Mouse (Mus musculus) embryo, embryonic 10.5 days (tissue): ENCODE results near the gene Cd4.
"Not testable (repeated sequence)": the region's sequence is repeated elsewhere in the genome, so short reads cannot be mapped to it uniquely, and the experiment has no call there.

ENCODE experiments used
- DNase-seq: peaks from one replicate; pipeline ENCODE4 v3.0.0-alpha.2; 2015; ENCODE audit warnings: low spot score

Cd4 gene

DNA sequence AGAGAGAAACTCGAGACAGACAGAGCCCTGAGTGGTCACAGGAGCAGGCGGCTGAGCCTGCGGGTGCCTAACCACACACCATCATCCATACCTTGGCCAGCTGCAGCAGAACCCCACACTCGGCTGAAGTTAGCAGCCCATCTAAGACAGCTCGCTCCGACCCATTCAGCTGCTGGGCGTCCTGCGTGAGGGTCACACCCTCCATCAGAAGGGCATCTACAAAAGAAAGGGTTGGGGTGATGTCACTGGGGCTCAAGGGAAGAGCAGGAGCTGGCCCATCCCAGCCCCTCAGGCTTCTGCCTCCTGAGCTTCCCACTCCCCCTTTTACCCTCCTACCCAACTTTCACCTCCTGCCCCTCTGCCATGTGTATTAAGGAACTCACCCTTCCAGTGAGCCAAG is 37.5 kb downstream of the Cd4 start:
- DNase-seq, result no peak

DNA sequence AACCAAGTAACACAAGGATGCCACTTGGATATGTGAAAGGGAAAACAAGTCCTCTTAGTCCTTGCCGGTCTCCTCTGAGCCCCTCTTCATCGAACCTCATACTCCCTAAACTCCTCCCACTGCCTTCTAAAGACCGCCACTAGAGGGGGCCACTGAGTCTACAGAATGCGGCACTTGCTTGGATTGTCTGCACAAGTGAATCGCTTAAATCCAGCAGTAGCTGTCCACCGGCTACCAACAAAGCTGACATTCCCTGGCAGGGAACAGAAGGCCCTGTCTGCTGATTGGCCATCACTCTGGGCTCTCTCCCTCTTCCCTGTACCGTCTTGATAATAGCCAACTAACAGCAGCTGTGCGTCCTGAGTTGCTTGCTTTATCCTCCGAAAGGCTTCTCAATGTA is 40.7 kb downstream of the Cd4 start:
- peak; percentile 99 for DNase-seq

DNA sequence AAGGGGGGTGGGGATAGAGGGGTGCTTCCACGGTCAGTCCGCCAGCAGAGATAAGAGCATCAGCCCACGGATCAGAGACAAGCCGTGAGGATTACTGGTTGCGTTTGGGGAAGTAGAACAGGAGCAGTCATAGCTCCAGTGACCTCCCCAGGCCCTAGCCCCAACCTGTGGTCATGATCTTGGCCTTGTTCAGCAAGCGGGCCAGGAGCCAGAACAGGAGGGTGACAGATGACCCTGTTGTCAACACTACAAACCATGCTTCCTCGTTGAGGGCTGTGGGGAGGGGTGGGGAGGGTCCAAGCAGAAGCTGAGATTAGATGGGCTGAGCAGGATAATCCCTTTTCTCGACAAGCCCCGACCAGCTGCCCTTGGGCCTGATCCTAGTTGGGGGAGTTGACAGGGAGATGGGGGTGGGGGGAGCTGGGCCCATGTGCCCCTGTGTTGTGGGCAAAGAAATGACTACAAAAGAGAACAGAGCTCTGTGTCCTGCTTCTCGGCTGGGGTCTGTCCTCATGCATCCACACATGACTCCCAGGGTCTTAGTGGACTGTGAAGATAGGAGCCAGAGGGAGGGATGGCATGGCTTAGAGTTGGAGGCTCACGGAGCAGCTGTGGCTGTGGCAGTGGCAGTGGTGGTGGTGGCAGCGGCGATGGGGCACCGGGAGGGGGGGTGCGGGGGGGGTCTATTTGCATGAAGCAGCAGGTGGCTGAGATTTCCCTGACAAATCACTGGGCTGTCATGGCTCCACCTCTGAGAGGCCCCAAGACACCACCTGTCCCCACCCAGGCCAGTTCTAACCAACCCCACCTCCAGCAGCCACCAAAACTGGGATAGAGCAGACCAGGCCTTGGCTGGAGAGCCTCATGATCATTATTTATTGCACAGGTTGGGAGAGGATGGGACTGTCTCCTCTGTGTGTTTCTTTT is 47.5 kb downstream of the Cd4 start, which contains the start of gene Gnb3:
Gene Gnb3, minus strand, starts transcription at position 35 of the 927 bp plus-strand sequence.
- DNase-seq, result no peak

DNA sequence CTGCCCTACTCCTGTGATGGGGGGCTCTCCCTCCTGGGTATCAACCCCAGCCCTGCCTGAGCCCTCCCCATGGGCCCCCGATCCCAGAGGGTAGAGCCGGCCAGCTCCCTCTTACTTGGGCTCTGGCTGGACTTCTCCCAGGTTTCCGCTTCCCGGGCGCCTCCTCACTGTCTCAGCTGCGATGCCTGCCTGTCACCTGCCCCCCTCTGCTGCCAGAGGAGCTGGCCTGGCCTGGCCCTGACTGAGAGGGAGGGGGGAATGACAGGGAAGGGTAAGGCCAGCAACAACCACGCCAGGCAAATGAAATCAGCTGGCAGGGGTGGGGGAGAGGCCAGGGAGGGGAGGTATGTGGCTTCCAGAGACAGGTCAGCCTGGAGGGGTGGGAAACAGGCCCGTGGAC is 48.2 kb downstream of the Cd4 start:
- no peak for DNase-seq

DNA sequence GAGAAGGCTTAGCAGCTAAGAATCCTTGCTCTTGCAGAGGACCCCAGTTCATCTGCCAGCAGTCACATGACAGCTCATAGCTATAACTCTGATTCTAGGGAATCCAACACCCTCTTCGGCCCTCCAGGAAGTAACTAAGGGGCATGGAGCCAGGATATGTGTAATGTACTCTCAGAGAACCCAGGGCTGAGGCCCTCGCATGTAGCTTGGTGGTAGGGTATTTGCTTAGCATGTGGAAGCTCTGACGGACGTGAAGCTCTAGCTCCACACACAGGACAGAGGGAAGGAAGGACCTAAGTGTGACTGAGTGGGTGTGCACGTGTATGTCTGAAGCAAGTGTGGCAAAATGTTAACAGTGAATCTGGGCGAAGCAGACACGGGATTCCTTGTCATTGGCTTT is 51.6 kb downstream of the Cd4 start:
- DNase-seq, result no peak

DNA sequence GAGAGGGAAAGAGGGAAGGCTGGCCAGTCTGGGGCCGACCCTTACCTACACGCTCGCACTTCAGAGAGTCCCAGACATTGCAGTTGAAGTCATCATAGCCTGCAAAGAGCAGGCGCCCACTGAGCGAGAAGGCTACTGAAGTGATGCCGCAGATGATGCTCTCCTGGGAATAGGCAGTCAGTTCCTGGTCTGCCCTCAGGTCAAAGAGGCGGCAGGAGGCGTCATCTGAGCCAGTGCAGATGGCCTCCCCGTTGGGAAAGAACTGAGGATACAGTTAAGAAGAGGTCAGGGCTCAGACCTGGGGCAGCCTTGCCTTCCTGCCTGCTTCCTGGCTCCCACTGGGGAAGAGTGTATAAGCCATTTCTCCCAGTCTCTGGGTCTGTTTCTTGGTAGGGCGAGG is 52.5 kb downstream of the Cd4 start:
- DNase-seq, result peak; percentile 48

DNA sequence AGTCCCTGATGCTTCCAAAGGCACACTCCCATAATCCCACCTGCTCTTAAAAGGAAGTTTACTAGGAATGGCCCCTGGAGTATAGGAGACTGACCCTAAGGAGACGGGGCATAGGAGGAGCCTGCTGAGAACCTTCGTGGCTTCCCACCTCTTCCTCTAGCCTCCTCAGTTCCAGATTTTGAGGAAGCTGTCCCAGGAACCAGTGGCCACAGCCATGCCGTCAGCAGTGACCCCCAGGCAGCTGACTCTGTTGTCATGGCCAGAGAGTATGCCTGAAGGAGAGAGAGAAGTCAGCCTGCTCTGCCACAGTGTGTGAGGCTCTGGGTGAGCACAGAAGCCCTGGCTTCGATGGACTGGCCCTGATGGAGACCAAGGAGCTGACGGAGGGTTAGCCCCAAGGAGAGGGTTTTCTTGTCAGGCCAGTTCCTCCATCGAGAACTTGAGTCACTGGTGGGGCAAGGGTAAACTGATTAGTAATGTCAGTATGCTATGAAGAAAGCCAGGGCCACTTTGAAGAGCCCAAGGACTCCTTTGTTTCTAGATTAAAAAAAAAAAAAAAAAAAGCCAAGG is 53.4 kb downstream of the Cd4 start:
- DNase-seq, result no peak

DNA sequence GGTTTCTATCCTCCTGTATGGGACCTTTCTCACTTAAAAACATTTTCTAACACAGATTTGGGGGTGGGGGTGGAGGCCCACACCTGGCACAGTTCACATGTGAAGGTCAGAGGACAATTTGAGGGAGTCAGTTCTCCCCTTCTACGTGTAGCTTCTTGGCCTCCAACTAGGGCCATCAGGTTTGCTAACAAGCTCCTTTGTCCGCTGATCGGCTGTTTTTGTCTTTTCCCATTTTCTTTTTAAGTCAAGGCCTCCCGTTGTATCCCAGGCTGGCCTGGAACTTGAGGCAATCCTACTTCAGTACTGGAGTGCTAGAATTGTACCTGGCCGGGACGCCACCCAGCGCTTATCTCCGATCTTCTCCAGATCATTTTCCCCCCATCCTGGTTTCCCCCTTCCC is 56.4 kb downstream of the Cd4 start:
- DNase-seq, result no peak

DNA sequence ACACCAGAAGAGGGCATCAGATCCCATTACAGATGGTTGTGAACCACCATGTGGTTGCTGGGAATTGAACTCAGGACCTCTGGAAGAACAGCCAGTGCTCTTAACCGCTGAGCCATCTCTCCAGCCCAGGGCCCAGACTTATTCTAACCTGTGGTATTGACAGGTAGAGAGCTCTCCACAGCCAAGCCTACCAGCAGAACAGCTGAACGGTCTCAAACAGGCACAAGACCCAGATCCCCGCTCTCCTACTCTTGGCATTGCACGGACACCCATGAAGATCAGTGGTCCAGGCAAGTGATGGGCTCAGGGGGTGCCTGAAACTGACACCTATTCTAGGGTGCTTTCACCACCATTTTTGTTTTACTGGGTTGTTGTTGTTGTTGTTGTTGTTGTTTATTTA is 56.8 kb downstream of the Cd4 start:
- DNase-seq, result not testable (repeated sequence)

DNA sequence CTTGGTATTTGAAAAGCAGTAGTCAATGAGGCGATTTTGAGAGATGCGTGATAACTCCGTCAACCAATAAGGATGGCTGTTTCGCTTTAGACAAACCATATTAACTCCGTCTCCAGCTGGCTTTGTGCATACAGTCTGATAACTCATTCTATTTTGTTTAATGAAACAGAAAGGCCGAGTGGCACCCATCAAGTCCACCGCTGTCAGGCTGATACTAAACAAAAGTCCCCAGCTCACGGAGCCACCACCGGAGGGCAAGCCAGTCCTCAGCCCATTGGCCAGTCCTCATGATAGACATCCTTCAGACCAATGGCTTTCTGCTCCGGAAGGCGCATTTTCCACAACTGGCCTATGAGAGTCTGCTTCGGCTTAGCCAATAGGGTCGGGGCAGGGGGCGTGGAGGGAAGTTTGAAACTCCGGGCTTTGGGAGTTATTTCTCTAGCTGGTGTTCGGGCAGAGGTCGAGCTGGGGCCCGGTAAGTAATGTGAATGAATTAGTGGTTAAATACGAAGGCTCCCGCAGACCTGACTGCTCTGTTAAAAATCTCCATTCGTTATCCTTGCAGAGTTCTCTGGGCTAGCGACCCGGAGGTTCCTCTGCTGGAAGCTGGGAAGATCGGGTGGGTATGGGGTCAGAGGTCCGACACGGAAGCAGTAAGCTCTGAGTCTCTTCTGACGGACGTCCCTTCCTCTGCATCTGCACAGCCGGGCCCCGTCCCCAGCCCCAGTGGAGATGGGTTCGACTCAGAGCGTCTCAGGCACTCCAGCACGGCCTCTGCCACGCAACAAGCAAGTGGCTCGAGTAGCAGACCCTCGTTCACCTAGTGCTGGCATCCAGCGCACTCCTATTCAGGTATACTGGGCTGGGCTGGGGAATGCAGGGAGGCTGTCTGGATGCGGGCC is 58.0 kb downstream of the Cd4 start:
- peak; percentile 99 for DNase-seq

DNA sequence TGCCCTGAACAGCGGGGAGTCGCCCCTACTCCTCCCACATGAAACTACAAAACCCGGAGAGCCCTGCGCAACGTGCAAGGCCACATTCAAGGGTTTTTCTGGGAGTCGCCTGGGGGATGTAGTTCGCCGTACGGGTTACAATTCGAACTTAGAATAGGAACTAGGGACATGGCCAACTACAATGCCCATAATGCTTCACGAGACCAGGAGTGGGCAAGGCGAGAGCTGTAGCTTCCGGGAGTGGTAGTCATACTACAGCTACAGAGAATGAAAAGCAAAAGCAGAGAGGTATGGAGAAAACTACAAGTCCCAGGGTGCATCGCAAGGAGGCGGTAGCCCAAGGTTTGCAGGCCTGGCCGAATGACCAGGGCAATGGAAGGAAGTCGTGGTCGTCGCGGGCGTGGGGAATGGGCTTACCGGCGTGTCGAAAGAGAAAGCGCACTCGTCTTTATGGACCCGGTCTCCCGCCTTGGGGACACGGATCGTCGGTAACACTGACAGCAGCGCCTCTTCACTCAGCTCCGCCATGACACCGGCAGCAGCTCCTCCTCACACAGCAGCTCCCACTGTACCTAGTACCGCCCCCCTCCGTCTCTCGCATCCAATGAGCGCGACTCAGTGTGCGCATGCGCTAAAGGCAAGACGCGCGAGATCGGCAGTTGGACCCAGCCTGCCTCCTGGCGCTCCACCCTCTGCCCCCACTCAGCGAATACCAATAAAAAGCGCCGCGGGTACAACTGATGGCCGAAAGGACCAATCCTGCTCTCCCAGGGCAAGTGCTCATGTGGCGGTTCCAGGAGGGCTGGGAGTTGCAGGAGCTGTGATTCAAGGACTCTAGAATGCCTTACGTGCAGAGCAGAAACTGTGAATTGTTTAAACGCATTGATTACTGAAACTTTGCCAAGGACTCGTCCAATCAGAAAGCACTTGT is 58.9 kb downstream of the Cd4 start, which contains the start of the genes Usp5 and Cdca3:
Gene Usp5, minus strand, starts transcription at position 617 of the 931 bp plus-strand sequence.
Gene Cdca3, plus strand, starts transcription at position 680 of the 931 bp plus-strand sequence.
- DNase-seq, result peak; percentile 100

DNA sequence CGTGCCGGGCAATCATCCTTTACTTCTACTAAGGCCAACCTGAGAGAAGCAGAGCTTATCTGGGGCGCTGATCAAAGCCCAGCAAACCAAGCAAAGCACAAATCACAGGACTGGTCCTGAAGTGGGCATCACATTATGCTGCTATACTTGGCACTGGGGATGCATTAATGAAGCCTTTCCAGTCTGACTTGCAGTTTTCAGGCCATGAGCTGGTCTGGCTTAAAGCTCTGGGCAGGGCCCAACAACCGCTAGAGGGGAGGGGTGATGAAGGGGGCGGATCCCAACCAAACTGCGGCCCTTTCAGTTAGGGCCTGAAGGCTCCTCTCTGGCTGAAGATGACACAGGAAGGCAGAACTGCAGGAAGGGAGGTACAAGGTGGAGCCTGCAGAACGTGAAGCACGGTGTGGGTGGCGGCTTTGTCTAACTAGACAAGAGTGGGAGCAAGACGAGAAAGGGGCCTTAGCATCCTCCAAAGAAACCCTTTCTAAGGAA is 59.9 kb downstream of the Cd4 start:
- DNase-seq, result peak; percentile 53

DNA sequence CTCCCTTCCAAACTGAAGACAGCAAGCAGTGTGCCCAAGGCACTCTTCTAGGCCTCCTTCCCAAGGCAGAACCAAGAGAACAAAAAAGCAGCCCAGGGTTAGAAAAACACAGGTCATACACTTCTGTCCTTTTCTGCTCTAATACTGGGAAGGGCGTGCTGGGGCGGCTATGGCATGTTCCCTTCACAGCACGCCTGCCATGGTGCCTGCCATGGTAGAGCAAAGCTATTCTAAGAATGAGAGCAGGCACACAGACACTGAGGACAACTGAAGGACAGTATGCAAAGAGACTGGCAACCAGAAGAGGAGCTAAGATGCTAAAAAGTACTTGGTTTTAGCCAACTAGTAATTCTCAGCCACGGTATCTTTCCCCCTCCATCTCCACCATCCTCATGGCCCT is 66.0 kb downstream of the Cd4 start:
- no peak for DNase-seq

DNA sequence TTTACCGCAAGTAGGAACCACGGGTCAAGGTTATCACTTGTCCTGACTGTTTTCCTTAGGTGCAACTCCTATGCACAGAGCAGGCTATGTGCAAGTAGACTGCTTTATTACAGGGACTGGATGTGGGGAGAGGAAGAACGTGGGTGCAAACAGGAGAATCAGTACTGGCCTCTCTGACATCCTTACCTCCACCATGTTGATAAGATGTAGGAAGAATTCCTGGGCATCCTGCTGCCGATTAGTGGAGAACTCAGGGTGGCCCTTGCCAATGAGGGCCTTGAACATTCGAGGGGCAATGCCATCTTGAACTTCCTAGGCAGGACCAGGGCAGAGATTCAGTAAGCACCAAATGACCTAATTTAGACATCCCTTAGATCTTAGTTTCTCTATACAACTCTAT is 67.1 kb downstream of the Cd4 start:
- no peak for DNase-seq

DNA sequence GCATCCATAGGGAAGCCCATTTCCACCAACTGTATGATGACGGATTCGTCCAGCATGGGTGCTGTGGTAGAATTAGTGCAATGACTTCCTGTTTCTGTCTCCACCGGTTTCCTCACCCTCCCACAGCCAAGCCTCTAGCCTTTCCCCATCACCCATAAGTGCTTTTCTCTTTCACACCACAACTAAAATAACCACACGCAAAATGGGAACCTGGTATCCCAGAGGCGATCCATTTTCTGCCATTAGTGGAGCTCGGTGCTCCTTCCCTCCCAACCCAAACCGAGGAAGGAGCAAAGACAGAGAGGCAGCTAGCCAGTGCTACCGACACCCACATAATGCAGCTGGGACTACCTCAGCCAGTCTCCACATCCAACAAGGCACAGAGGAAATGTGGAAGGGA is 70.0 kb downstream of the Cd4 start:
- DNase-seq, result no peak

DNA sequence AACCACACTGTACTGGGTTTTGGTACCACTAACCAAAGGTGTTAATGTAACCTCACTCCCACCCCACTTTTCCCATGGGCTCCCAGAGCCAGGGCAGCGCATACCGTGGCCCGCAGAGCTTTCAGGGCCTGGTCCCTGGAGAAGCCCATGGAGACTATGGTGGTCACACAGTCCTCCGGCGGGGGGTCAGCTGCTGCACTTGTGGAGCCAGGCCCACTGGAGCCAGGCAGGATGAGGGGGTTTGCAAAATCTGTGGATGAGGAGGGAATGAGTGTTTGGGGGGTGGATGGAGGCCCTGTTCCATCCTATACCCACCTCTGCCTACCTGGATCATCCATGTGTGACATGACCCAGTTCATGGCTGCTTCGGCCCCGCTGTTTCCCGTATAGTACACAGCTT is 70.5 kb downstream of the Cd4 start:
- no peak for DNase-seq

DNA sequence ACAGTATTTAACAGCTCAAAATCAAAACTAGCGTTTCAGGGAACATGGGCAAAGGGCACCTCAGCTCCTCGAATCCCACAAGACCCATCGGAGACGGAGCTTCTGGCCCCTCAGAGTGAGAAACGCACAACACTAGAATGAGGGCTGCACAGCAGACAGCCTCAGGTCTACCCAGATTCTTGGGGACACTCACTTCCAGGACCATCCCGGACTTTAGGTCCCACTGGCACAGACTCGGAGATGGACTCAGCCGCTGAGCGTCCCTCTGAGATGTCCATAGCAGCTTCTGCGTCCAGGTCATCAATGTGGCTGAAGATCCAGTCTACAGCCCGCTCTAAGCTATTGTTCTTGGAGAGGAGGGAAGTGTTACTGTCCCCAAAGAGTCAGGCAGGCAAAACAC is 70.9 kb downstream of the Cd4 start:
- DNase-seq, result no peak

DNA sequence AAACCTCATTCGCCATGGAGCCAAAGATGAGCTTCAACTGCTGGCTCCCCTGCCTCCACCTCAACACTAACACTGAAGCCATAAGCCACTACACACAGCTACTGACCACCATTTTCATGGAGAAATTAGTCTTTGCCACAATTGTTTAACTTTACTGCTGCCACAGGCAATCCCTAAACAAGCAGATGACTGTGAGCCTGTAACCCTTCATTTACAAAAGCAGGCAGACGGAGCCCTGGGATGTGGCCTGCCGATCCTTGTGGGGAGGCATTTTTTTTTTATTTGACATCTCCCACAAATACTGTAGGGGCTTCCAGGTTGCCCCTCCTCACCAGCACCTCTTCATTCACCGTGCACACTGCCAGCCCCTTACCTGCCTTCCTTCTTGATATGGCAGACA is 71.4 kb downstream of the Cd4 start:
- DNase-seq, result no peak

DNA sequence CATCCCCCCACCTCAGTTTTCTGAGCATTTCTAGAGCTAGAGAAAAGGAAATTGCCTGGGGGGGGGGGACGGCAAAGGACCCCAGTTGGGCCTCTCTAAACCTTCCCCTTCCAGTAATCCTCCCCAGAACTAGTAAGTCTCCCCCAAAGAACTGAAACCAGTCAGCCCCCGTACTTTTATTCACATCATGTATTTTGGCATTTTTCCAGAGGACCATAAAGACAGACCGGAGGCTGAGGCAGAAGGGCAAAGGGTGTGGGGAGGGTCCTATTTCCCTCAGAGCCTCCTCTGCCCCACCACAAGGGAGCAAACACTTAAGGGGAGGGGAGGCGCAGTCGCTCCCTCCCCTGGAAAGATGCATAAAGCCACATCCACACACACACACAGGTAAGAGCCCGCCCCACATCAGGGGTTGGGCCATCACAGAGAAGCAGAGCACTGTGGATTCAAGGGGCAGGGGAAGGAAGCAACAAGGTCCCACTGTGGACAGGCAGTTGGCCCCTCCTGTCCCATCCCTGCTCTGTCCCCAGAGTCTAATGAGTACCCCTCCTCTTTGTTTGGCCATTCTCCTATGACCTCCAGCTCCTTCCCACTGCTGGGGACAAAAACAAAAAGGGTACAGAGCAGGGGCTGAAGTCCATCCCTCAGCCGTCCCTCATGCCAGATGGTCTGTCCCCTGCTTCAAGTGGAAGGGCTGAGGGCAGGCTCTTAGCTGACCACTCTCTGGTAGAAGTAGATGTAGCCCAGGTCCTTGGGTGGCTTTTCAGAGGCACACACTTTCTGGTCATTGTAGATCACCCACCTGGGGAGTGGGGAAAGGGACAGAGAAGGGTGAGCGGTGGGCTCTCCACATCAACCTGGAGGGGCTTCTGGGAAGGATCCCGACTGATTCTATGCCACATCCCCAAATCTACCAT is 72.9 kb downstream of the Cd4 start:
- DNase-seq, result no peak
